Mouse (Mus musculus) liver, postnatal 0 days (tissue): ENCODE results near the gene Agap3. TPM values are rescaled to one million over a fixed set of nuclear protein-coding genes. Genes with fewer than 3 reads are reported as not detected.

Experiments
- ATAC-seq: fragments of 200-750 bp; cut with Nextera tagmentation; 2 replicates; pipeline ENCODE4 v1.8.0; 2017; ENCODE audit warnings: mild to moderate bottlenecking, moderate library complexity
- DNase-seq: peaks from one replicate; pipeline ENCODE4 v3.0.0-alpha.2; 2016
- H3K27ac ChIP-seq: fragments of 300-500 bp; sonication (generic); 2 replicates; pipeline ENCODE4 v1.5.1; 2014; ENCODE audit warnings: antibody characterized with exemption, moderate library complexity, mild to moderate bottlenecking, low read depth
- H3K27me3 ChIP-seq: fragments of 300-500 bp; sonication (generic); 2 replicates; pipeline ENCODE4 v1.6.1; 2014; ENCODE audit warnings: low read length, control low read depth, mixed read lengths; ENCODE audit not compliant: insufficient read depth
- H3K36me3 ChIP-seq: fragments of 300-500 bp; sonication (generic); replicated peaks from 2 replicates; pipeline ENCODE4 v1.6.1; 2014; ENCODE audit warnings: mild to moderate bottlenecking, control low read depth, low read length, moderate library complexity, mixed read lengths; ENCODE audit not compliant: insufficient read depth
- H3K4me1 ChIP-seq: fragments of 300-500 bp; sonication (generic); 2 replicates; pipeline ENCODE4 v1.6.1; 2014; ENCODE audit warnings: antibody characterized with exemption, mild to moderate bottlenecking, control low read depth; ENCODE audit not compliant: insufficient read depth
- H3K4me2 ChIP-seq: fragments of 300-500 bp; sonication (generic); 2 replicates; pipeline ENCODE4 v1.6.1; 2014; ENCODE audit warnings: low read depth, mild to moderate bottlenecking, low read length, moderate library complexity, mixed read lengths
- H3K4me3 ChIP-seq: fragments of 300-500 bp; sonication (generic); 2 replicates; pipeline ENCODE4 v1.5.1; 2014; ENCODE audit warnings: low read depth, low read length
- H3K9ac ChIP-seq: fragments of 300-500 bp; sonication (generic); replicated peaks from 2 replicates; pipeline ENCODE4 v1.6.1; 2014; ENCODE audit warnings: mild to moderate bottlenecking, moderate library complexity
- H3K9me3 ChIP-seq: fragments of 300-500 bp; sonication (generic); 2 replicates; pipeline ENCODE4 v1.6.1; 2016; ENCODE audit warnings: mild to moderate bottlenecking, control low read depth, low read length, mixed read lengths
- CTCF ChIP-seq: sonication (generic); IDR thresholded peaks from 2 replicates; pipeline ENCODE4 v1.5.1; 2016; ENCODE audit warnings: antibody characterized with exemption, low read depth
- EP300 ChIP-seq: IDR thresholded peaks from 2 replicates; pipeline ENCODE4 v1.6.1; 2016; ENCODE audit warnings: antibody characterized with exemption, low read depth, mild to moderate bottlenecking
- WGBS: fragments of 180-500 bp; shearing (Covaris S2); extraction: QIAGEN DNeasy Blood & Tissue Kit; methylation state at CpG from one replicate; pipeline ENCODE4 v1.1.7; 2014; ENCODE audit not compliant: insufficient replicate concordance; 5-methylcytosine and 5-hydroxymethylcytosine counted together
- polyA plus RNA-seq: library from polyadenylated mRNA; unstranded; fragments of >200 nt; fragmentation: Nextera tagmentation; extraction: Ambion mirVana; gene quantifications from 2 replicates; pipeline ENCODE4 v1.2.1, GENCODE M21; 2015

The Agap3 gene
- polyA plus RNA-seq, 1 experiment from 2014 or later = 8.3 TPM

DNA sequence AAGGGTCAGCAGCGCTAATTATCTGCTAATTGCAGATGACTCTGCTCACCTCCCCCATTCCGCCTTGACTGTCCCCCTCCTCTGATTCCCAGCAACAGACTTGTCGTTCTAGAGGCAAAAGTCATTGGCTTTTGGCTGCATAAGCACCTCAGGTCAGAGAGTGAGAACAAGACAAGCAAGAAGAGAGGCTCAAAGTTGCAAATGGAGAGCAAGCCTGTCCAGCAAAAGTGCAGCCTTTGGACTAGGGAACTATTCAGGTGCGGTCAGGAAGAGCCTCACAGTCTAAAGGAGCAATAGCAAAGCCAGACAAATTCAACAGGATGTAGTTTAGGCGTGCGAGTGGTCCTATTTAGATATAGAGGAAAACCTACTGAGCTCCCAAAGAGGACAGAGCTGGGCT lies 75.8 kb downstream of the Agap3 start:
- TF ChIP-seq CTCF = no peak
- no peak for TF ChIP-seq EP300
- Histone ChIP-seq H3K36me3 (no peaks in the 10 kb centered on the region), H3K9ac (no peak overlapping the region), H3K4me2 (no peak overlapping the region), H3K4me3 (no peak overlapping the region), H3K4me1 (peaks cover 10% of the 10 kb centered on the region), H3K27me3 (peaks cover 86% of the 10 kb centered on the region), H3K27ac (no peak overlapping the region), H3K9me3 (no peaks in the 10 kb centered on the region)
- WGBS = 15% methylated on average over 6 of the region's 6 CpGs
- no peak for DNase-seq
- no peak for ATAC-seq

DNA sequence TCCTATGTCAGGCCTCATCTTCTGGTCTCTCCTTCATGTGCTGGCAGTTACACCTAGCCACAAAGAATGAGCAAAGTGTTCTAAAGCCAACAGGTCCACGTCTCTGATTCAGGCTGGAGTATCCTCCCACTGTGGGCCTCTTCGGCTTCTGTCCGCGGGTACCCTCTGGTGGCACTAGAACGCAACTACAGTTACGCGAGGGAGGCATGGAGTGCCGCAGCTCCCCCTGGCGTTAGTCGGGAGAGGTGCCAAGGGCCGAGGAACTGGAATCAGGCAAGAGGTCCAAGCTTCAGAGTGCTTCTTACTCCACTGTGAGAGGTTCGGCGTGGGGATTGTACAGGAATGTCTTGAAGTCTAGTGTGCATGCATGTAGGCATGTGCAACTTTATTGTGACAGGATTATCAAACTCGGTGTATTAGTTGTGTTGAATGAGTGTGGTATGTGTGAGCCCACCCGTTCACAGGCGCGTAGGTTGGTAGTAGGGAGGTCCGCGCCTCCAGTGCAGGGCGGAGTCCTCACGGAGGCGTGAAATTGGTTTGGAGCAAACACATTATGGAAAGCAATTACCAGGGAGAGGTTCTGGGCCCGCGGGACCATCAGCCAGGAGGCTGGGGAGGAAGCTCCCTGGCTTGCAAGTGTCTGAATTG lies 78.2 kb downstream of the Agap3 start:
- DNase-seq (peak; percentile 91), ATAC-seq (peak; percentile 86)
- no peaks in the 10 kb centered on the region for H3K36me3 ChIP-seq
- H3K27ac ChIP-seq = no peak overlapping the region
- no peak overlapping the region for H3K9ac ChIP-seq
- TF ChIP-seq CTCF = peak; percentile 100
- TF ChIP-seq EP300 = no peak
- H3K4me2 ChIP-seq = no peak overlapping the region
- H3K9me3 ChIP-seq = no peaks in the 10 kb centered on the region
- peaks cover 65% of the 10 kb centered on the region for H3K27me3 ChIP-seq
- 18% methylated on average over 24 of the region's 24 CpGs for WGBS
- peaks cover 10% of the 10 kb centered on the region for H3K4me1 ChIP-seq
- H3K4me3 ChIP-seq = no peak overlapping the region

DNA sequence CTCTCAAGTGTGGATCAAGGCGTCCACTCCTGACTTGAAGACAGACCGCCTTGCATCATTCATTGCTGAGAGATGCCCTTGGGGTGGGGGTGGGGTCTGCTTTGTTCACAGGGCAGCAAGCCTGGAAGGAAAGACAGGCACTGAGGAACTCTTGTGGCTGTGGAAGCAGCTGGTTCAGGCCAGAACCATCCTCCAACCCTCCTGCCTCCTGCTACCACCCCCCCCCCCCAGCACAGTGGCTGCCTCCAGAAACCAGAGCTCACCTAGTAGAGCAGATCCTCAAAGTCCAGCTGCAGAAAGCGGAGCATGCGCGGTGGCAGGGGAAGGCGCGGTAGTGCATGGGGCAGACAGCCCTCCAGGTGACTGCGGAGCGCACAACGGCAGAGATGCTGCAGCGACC lies 81.4 kb downstream of the Agap3 start:
- Histone ChIP-seq H3K27me3 (peaks cover 35% of the 10 kb centered on the region), H3K9me3 (no peaks in the 10 kb centered on the region)

DNA sequence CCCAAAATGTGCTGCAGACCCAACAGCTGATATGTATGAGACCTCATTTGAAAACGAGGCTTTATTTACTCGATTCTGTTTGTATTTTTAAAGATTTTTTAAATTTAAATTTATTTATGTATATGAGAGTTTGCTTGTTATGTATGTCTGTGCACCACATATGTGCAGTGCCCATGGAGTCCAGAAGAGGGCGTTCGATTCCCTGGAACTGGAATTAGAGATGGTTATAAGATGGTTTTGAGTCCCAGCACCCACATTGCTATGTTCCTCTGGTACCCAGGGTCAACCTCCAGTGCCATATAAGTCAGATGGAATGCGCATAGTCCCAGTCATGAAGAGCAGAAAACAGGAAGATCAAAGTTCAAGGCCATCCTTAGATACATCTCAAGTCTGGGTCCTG lies 82.3 kb downstream of the Agap3 start:
- DNase-seq (no peak), ATAC-seq (no peak)
- Histone ChIP-seq H3K4me2 (no peak overlapping the region), H3K4me3 (no peak overlapping the region), H3K27ac (no peak overlapping the region), H3K36me3 (no peaks in the 10 kb centered on the region), H3K9ac (no peak overlapping the region), H3K4me1 (no peaks in the 10 kb centered on the region), H3K9me3 (no peaks in the 10 kb centered on the region), H3K27me3 (peaks cover 26% of the 10 kb centered on the region)
- TF ChIP-seq CTCF = peak; percentile 32
- no peak for TF ChIP-seq EP300
- WGBS = 38% methylated on average over 5 of the region's 5 CpGs

More for the DNA sequence above, 81.4 kb downstream of the Agap3 start:
- DNase-seq (no peak), ATAC-seq (no peak)
- WGBS = 43% methylated on average over 11 of the region's 11 CpGs
- Histone ChIP-seq H3K4me2 (no peak overlapping the region), H3K4me3 (no peak overlapping the region), H3K36me3 (no peaks in the 10 kb centered on the region), H3K27ac (no peak overlapping the region), H3K9ac (no peak overlapping the region), H3K4me1 (no peaks in the 10 kb centered on the region)
- TF ChIP-seq CTCF = no peak
- no peak for TF ChIP-seq EP300

DNA sequence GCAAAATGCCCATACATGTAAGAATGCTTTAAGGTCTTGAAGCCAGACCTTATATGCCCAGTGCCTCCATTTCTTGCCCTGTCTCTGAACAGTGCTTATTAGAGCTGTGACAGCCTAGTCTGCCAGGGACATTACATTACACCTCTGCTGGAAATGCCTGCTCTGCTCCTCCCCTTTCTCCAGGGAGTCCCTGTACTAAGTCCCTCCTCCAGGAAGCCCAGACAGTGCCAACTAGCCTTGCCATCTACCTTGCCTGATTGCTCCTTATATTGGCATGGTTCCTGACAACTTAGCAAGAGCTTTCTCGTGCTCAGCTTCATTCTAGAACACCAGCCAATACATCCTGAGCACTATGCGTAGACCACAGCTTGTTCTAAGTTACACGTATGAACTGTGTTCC lies 83.8 kb downstream of the Agap3 start:
- H3K27ac ChIP-seq = no peak overlapping the region
- H3K4me3 ChIP-seq = no peak overlapping the region
- 68% methylated on average over 3 of the region's 3 CpGs for WGBS
- no peak for TF ChIP-seq CTCF
- TF ChIP-seq EP300 = no peak
- no peaks in the 10 kb centered on the region; the same call in 1 of the 2 replicates for H3K4me1 ChIP-seq
- no peak overlapping the region for H3K9ac ChIP-seq
- peaks cover 16% of the 10 kb centered on the region for H3K27me3 ChIP-seq
- DNase-seq = no peak
- no peaks in the 10 kb centered on the region for H3K36me3 ChIP-seq
- no peaks in the 10 kb centered on the region for H3K9me3 ChIP-seq
- ATAC-seq = no peak
- no peak overlapping the region for H3K4me2 ChIP-seq

DNA sequence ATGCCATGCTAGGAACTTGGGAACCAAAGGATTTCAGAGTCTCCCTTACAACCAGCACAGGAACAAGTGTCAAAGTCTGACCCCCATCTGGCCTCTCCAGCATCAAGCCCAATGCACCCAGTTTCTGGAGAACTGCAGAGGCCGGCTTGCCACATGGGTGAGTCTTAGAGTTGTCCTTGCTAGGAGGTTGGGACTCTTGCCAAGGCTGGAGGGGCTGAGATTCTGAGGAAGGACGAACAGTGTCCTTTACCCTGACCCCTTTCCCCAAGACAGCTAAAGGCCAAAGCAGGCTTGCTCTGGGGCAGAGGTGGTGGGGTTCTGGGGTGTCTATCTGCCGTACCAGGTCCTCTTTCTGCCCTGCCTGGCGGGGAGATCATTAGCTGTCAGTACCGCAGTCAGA lies 84.5 kb downstream of the Agap3 start:
- peaks cover 5% of the 10 kb centered on the region for H3K4me1 ChIP-seq
- no peak overlapping the region for H3K9ac ChIP-seq
- no peaks in the 10 kb centered on the region for H3K36me3 ChIP-seq
- H3K4me3 ChIP-seq = no peak overlapping the region
- H3K4me2 ChIP-seq = no peak overlapping the region
- no peaks in the 10 kb centered on the region for H3K9me3 ChIP-seq
- TF ChIP-seq EP300 (no peak), CTCF (no peak)
- no peak overlapping the region for H3K27ac ChIP-seq
- WGBS = 77% methylated on average over 5 of the region's 5 CpGs
- ATAC-seq (no peak), DNase-seq (no peak)
- peaks cover 11% of the 10 kb centered on the region for H3K27me3 ChIP-seq

DNA sequence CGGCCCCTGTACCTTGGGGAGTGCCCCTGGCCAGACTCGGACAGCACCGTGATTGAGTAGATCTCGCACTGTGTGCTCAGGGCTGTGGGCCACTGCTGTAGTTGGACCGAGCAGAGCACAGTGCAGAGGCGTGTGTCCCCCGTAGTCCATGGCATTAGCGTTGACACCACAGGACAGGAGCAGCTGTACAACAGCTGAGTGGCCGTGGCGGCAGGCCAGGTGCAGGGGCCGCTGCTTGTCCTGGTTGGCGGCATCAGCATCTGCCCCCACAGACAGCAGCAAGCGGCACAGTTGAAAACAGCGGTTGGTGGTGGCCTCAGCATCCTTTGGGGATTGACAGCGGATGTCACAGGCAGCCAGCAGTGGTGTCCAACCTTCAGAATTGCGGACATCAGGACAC lies 85.6 kb downstream of the Agap3 start:
- H3K4me1 ChIP-seq = peaks cover 5% of the 10 kb centered on the region
- no peak overlapping the region for H3K9ac ChIP-seq
- H3K36me3 ChIP-seq = no peaks in the 10 kb centered on the region
- H3K4me2 ChIP-seq = no peak overlapping the region
- no peak for DNase-seq
- no peak for ATAC-seq
- no peak overlapping the region for H3K27ac ChIP-seq
- no peak overlapping the region for H3K4me3 ChIP-seq
- 65% methylated on average over 16 of the region's 16 CpGs for WGBS
- H3K9me3 ChIP-seq = no peaks in the 10 kb centered on the region
- 0 out of 2 replicates have a peak, but pooled peaks cover 5% of the 10 kb centered on the region for H3K27me3 ChIP-seq
- TF ChIP-seq EP300 (no peak), CTCF (no peak)
